Mouse (Mus musculus): ENCODE measurements around the gene Ccna1.

Gene Ccna1

DNA sequence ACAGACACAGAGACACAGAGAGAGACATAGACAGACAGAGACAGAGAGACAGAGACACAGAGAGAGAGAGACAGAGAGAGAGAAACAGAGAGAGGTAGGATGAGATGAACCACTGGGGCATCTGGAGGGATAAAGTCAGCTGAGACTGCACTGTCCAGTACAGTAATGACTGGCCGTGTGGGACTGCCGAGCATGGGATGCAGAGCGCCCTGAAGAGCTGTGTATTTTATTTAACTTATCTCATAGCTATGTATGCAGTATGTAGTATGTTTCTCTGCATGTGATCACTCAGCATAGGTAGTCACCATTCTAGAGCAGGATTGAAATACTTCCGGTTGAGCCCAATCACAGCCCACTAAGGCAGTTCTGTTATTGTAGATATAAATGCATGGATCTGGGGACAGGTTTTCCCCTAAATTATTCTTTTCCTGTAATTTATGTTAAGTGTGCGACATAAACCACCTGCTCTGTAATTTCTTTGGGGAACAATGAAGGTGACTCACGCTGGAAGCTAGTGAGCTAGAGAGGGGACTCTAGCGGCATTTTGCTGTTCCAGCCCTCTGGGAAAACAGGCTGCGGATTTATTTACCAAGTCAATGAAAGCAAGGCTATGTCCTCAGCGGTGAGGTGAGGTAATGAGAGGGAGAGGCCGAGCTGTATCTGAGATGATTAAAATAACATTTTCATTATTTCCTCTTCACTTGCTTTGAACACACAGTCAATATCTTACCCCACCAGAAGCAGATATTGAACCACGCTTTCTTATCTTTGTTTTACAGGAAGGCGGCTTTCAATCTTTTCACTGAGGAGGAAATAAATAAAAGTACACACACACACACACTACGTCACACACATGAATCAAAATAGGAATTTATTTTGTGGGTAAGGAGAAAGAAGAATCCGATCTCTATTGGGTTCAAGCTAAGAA is 10.7 kb upstream of the Ccna1 start:
- DNase-seq (ENCODE audit: low read depth, low spot score), result no peak

DNA sequence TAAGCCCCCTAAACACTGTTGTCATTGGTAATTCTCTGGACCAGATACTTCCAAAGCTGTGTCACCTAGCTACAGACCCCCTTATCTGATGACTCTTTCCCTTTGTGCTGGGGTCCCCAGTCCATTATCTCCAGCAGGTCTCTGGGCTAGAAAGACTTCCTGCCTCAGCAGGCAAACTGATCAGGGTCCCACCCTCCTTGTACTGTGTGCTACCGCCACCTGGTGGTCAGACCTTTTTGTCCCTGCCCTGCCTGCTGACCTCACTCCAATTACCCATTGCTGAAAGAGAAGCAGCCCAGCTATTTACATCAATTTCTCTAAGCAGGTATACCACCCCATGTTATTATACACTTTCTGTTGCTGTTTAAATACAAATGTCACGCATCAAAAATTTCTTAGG is 9.1 kb upstream of the Ccna1 start:
- DNase-seq (ENCODE audit: low read depth, low spot score), result no peak

DNA sequence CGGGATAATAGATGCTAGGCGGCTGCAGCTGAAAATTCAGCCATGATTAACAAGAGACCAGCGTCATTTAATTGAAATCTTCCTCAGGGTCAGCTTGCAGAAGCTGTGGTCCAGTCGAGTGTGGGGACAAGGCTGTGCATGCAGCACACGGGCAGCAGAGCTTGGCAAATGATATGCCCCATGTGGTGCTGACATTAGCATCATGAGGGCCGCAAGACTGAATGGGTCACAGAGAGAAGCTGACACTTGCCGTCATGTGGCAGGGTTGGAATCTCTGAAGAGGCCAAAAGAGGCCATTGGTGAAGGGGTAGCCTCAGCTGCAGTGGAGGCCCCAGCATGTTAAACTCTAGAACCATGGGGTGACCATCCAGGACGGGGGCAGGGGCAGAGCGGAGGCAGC is 7.4 kb upstream of the Ccna1 start:
- DNase-seq (ENCODE audit: low read depth, low spot score), result no peak

DNA sequence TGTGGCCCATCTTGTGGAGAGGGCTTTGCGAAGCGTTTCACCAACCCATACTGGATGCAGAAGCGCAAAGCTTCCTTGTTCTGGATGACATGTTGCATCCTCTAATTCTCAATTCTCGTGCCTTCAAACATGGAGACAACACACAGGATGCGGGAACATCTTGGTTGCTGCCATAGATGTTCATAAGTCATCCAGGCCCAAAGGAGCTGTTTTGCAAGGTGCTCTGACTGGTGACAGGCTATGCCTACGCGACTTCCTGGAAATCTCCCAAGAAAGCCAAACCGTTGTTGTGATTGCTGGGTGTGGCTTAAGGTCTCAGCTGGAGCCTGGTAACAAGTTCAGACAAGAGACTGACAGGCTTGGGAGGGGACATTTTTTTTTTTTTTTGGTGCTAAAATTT is 1.1 kb upstream of the Ccna1 start:
- no peak for DNase-seq (ENCODE audit: low read depth, low spot score)

DNA sequence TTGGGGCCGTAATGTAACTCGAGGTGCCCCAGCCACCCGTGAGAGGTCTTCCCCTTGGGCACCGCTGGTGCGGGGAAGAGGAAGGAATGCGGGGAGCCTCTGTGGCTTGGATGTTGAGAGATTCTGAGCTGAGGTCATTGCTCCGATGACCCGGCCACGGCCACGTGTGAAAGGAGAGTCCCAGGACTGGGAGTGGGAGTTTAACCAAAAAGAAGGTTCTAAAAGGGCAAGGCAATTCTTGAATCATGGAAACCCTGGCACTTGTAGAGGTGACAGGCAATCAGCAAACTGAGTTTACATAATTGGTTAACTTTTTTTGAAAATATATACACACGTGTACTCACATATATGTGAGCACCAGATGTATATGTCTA is 433 bp upstream of the Ccna1 start:
- no peak for DNase-seq (ENCODE audit: low read depth, low spot score)

GRCm38 (mm10) chr3:55054231-55054630 is 1.1 kb downstream of the Ccna1 start:
- DNase-seq (ENCODE audit: low read depth, low spot score), result no peak

GRCm38 (mm10) chr3:55044601-55045370 is 10.5 kb downstream of the Ccna1 start:
- no peak for DNase-seq (ENCODE audit: low read depth, low spot score)

DNA sequence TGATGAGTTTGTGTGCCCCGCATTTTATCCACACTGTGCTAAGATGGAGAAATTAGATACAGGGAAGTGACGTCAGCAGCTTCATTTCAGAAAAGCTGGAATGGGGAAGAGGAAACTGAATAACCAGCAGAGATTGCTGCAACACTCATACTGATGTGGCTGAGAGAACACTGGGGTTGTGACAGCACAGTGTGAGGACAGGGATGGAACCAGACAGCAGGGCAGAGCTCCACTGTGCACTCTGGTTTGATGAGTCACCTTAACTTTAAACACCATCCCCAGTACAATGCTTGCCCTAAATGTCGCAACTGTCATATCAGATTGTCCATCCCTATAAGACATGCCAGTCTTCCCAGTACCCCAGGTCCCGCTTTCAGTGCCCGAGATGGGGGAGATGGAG is 17.7 kb downstream of the Ccna1 start:
- DNase-seq (ENCODE audit: low read depth, low spot score), result no peak

DNA sequence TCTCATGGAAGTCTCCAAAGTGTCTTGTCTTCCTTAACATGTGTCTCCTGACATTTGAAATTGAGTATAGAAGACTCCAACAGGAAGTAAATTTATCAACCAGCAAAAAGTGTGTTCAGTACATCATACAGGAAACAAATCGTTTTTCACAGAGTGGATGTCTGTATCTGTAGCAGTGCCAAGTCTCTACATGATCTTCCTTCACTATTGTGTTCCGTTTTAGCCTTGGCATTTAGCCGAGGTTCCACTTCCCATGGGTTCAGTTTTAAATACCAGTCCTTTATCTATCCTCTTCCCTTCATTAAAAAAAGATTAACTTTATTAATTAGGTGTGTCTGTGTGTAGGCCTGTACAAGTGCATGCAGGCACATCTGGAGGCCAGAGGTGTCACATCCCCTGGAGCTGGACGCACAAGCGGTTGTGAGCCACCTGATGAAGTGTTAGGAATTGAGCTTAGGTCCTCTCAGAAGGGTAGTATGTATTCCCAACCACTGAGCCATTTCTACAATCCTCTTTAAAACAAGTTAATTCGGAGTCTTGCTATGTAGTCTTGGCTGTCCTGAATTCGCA is 27.9 kb downstream of the Ccna1 start:
- DNase-seq (ENCODE audit: low read depth, low spot score), result no peak

GRCm38 (mm10) chr3:55025502-55025901 is 29.8 kb downstream of the Ccna1 start:
- DNase-seq (ENCODE audit: low read depth, low spot score), result no peak

DNA sequence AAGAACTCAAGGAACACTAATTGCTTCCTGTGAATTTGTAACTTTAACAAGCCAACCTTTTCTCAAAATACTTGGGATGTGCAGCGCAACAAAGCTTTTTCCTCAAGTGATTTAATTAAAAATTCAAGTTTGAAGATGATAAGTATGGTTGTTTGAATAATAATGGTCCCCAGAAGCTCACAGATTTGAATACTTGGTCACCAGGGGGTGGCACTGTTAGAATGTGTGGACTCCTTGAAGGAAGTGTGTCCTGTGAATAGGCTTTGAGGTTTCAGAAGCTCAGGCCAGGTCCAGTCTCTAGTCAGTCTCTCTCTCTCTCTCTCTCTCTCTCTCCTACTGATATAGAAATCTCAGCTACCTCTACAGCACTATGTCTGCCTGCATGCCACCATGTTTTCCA is 32.0 kb downstream of the Ccna1 start:
- no peak for DNase-seq (ENCODE audit: low read depth, low spot score)

- no peak for DNase-seq (ENCODE audit: low read depth, low spot score)
Observed at GRCm38 (mm10) chr3:55022247-55022646, 33.1 kb downstream of the Ccna1 start.

DNA sequence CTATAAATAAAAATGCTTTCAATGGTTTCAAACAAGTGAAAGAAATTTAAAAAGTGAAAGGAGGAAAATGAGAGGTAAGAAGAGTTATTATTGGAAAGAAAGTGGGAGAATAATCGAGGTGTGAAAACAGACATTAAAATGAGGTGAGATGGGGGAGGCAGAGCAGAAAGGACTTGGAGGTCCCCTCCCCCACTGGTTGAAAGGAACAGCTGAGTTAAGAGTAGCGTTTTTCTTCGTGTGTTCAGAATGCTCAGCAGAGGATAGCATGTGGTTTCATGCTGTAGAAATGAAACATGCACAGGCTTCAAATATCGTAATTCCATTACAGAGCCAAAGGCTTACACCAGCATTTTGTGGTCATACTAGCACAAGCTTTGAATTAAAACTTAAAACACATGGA is 42.8 kb downstream of the Ccna1 start:
- DNase-seq (ENCODE audit: low read depth, low spot score), result peak; percentile 43

GRCm38 (mm10) chr3:55011681-55012080 is 43.6 kb downstream of the Ccna1 start:
- no peak for DNase-seq (ENCODE audit: low read depth, low spot score)

DNA sequence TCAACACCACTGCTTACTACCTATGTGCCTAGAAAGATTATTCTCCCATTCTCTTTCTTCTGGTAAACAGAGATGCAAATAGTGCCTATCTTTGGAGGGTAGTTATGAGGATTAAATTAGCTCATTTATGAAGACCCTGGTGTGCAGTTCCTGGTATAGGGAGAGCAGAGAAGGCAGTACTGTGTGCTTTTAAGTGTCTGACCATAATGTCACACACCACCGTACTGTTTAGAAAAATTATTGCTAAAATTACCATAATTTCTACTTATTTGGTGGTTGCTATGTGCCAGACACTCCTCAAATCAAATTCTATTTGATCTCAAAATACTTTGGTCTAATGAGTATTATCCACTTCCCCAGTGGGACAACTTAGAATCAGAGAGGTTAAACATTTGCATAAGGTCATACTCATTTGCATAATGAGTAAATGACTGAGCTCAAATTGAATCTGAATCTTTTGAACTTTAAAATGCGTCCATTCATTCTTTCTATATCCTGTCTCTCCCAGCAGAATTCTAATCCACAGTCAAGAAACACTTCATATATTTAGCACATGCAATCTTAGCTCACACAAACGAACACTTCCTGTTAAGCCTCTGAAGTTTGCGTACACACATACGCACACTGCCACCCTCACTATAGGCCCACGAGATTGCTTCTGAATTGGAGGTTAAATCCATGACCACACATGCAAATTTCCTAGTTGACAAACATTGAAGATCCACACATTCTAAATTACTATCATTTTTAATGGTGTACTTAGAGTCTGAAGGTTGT is 46.1 kb downstream of the Ccna1 start:
- no peak for DNase-seq (ENCODE audit: low read depth, low spot score)

GRCm38 (mm10) chr3:55004036-55004435 is 51.3 kb downstream of the Ccna1 start:
- DNase-seq (ENCODE audit: low read depth, low spot score), result no peak

- DNase-seq (ENCODE audit: low read depth, low spot score), result no peak
Observed at GRCm38 (mm10) chr3:55001677-55002076, 53.6 kb downstream of the Ccna1 start.
